Mouse (Mus musculus) heart, embryonic 10.5 days (tissue): ENCODE results near the gene Lrrc10. TPM values are rescaled to one million over a fixed set of nuclear protein-coding genes. Genes with fewer than 3 reads are reported as not detected.
"Not testable (repeated sequence)": the region's sequence is repeated elsewhere in the genome, so short reads cannot be mapped to it uniquely, and the experiment has no call there.

Experiments used
- DNase-seq: peaks from one replicate; pipeline ENCODE4 v3.0.0-alpha.2; 2017; ENCODE audit warnings: low spot score
- H3K27ac ChIP-seq: fragments of 300-500 bp; sonication (generic); 2 replicates; pipeline ENCODE4 v1.5.1; 2016; ENCODE audit warnings: mild to moderate bottlenecking
- H3K27me3 ChIP-seq: fragments of 300-500 bp; sonication (generic); 2 replicates; pipeline ENCODE4 v1.6.1; 2016; ENCODE audit warnings: mild to moderate bottlenecking; ENCODE audit not compliant: poor library complexity, insufficient read depth, severe bottlenecking
- H3K36me3 ChIP-seq: fragments of 300-500 bp; sonication (generic); 2 replicates; pipeline ENCODE4 v1.6.1; 2016; ENCODE audit warnings: mild to moderate bottlenecking, moderate library complexity
- H3K4me1 ChIP-seq: fragments of 300-500 bp; sonication (generic); 2 replicates; pipeline ENCODE4 v1.6.1; 2016; ENCODE audit warnings: mild to moderate bottlenecking
- H3K4me3 ChIP-seq: fragments of 300-500 bp; sonication (generic); 2 replicates; pipeline ENCODE4 v1.5.1; 2016; ENCODE audit warnings: mild to moderate bottlenecking, moderate library complexity
- H3K9me3 ChIP-seq: fragments of 300-500 bp; sonication (generic); 2 replicates; pipeline ENCODE4 v1.6.1; 2016; ENCODE audit warnings: mild to moderate bottlenecking, moderate library complexity
- WGBS: fragments of 180-500 bp; shearing (Covaris S2); methylation state at CpG from one replicate; pipeline ENCODE4 v1.1.7; 2016; 5-methylcytosine and 5-hydroxymethylcytosine counted together
- polyA plus RNA-seq: library from polyadenylated mRNA; unstranded; fragments of >200 nt; fragmentation: Nextera tagmentation; extraction: Ambion mirVana; gene quantifications from 2 replicates; pipeline ENCODE4 v1.2.1, GENCODE M21; 2016

The Lrrc10 gene
- polyA plus RNA-seq, 1 experiment from 2014 or later = 26.7 TPM

DNA sequence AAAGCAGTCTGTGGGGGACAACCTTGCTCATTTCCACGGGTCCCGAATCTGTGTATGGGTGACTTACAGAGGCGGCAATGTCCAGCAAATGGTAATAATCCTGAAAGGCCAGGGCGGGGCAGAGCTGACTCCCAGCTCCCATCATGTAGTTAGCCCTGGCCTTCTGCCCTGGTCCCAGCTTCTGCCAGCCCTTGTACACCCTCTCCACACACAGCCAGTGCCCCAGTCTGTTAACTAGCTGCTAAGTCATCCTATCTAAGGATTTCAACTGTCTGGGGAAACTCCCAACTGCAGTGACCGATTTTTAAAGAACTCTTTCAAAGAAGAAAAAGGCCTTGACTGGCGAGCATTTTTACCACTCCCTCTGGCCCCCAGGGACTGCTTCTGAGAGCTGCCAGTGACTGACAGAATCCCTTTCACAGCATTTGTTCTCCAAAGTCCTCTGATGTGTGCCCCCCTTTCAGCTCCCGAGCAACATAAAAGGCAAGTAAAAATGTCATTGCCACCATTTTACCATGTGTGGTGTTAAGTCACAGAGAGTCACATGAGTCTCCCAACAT is 26.8 kb upstream of the Lrrc10 start:
- Histone ChIP-seq H3K36me3 (no peaks in the 10 kb centered on the region), H3K9me3 (no peaks in the 10 kb centered on the region), H3K4me1 (peaks cover 50% of the 10 kb centered on the region), H3K27me3 (no peaks in the 10 kb centered on the region; the same call in 1 of the 2 replicates), H3K4me3 (no peak overlapping the region), H3K27ac (peak overlapping the region; percentile 37; the same call in 1 of the 2 replicates)
- no peak for DNase-seq
- WGBS = 72% methylated on average over 7 of the region's 7 CpGs

DNA sequence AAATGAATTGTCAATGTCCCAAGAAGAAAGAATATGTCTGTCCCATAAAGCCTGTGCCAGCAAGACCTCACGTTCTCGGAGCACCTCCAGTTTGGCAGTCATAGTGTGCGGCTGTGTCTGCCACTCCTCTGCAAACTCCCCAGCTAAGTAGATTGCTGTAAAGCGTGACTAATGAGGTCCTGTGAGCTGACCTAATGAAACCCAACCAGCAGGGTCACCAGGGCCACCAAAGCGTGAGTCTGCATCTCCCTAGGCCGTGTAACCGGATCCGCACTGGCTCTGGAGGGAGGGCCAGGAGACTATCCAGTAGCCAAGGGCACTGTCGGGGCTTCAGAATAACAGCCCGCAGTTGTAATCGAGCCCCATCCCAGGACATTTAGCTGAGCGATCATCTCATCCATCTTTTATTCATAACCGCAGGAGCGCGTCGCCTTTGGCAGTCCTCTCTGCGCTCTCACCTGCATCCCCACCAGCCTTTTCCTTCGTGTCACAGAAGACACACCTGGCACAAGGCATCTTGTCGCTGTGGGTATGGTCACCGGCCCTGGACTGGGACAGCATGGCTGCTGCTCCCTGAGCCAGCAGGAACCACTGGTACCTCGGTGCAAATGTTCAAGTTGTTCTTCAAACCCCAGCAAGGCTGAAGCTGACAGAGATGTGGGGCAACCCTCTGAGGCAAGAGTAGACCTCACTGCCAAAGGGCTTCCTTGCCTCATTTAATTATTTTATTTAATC is 24.0 kb upstream of the Lrrc10 start:
- H3K27ac ChIP-seq = peak overlapping the region; percentile 39; the same call in 1 of the 2 replicates
- peaks cover 12% of the 10 kb centered on the region for H3K27me3 ChIP-seq
- no peaks in the 10 kb centered on the region for H3K9me3 ChIP-seq
- H3K4me1 ChIP-seq = peaks cover 45% of the 10 kb centered on the region
- no peaks in the 10 kb centered on the region for H3K36me3 ChIP-seq
- WGBS = 32% methylated on average over 21 of the region's 21 CpGs
- 0 out of 2 replicates have a peak overlapping the region, but pooled peaks have one; percentile 10 for H3K4me3 ChIP-seq
- DNase-seq = no peak

DNA sequence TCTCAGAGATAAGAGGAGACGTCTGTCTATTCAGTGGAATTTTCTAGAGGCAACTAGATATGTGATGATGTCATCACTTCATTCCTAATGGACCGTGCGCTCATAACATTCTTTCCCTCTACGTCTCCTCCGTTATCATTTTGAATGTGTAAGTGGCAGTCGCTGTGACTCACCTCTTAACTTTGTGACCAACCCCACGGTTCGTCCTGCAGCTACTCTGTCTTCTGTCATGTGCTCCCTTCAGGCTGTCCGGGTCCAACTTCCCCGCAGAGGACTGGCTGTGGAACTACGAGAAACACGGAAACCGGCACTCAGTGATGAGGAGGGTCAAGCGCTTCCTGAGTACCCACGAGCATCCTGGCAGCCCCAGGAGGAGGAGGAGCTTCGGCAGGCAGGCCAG is 21.4 kb upstream of the Lrrc10 start:
- peaks cover 21% of the 10 kb centered on the region for H3K27me3 ChIP-seq
- peak overlapping the region; percentile 51 for H3K4me3 ChIP-seq
- no peak for DNase-seq
- 12% methylated on average over 16 of the region's 16 CpGs for WGBS
- peaks cover 39% of the 10 kb centered on the region for H3K4me1 ChIP-seq
- no peaks in the 10 kb centered on the region for H3K36me3 ChIP-seq
- peak overlapping the region; percentile 86 for H3K27ac ChIP-seq
- H3K9me3 ChIP-seq = no peaks in the 10 kb centered on the region

DNA sequence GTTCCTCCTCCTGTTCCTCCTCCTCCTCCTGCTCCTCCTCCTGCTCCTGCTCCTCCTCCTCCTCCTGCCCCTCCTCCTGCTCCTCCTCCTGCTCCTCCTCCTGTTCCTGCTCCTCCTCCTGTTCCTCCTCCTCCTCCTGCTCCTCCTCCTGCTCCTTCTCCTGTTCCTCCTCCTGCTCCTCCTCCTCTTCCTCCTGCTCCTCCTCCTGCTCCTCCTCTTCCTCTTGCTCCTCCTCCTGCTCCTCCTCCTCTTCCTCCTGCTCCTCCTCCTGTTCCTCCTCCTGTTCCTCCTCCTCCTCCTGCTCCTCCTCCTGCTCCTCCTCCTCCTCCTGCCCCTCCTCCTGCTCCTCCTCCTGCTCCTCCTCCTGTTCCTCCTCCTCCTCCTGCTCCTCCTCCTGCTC is 19.4 kb upstream of the Lrrc10 start:
- not testable (repeated sequence) for H3K27ac ChIP-seq, H3K9me3 ChIP-seq, DNase-seq, H3K36me3 ChIP-seq, H3K4me3 ChIP-seq
- Histone ChIP-seq H3K4me1 (peaks cover 35% of the 10 kb centered on the region), H3K27me3 (peaks cover 21% of the 10 kb centered on the region)

DNA sequence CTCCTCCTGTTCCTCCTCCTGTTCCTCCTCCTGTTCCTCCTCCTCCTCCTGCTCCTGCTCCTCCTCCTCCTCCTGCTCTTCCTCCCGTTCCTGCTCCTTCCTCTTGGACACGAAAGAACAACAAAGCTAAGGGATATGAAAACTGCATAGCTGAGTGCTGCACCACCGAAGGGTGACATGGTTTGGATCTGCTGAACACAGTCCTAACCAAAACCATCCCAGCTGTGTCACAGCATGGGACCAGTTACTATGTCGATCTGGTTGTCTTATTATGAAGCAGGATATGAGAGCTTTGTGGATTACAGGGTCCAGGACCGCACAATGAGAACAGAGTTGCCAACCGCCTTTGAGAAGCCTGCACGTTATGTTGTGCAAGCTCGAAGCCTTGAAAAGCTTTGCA is 19.0 kb upstream of the Lrrc10 start:
- no peak for DNase-seq
- Histone ChIP-seq H3K4me1 (peaks cover 31% of the 10 kb centered on the region), H3K4me3 (no peak overlapping the region), H3K36me3 (no peaks in the 10 kb centered on the region), H3K27ac (no peak overlapping the region), H3K9me3 (no peaks in the 10 kb centered on the region), H3K27me3 (peaks cover 21% of the 10 kb centered on the region)
- 81% methylated on average over 8 of the region's 8 CpGs for whole genome bisulfite sequencing

DNA sequence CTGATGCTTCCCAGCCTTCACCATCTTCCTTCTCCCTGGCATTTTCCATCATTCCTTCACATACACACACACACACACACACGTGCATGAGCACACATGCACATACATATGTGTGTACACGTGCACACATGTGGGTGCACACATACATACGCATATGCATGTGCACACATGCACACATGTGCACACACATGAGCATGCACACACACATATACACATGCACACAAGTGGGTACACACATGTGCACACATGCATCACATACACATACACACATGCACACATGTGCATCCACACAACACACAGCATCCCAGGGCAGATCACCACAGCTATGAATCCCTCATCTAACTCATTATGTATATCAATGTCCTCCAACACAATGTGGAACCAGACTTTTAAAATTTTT is 14.0 kb upstream of the Lrrc10 start:
- Histone ChIP-seq H3K36me3 (no peaks in the 10 kb centered on the region), H3K4me1 (0 out of 2 replicates have a peak, but pooled peaks cover 4% of the 10 kb centered on the region), H3K27me3 (peaks cover 9% of the 10 kb centered on the region; the same call in 1 of the 2 replicates), H3K27ac (no peak overlapping the region), H3K9me3 (no peaks in the 10 kb centered on the region), H3K4me3 (no peak overlapping the region)
- no peak for DNase-seq
- 89% methylated on average over 3 of the region's 3 CpGs for WGBS

DNA sequence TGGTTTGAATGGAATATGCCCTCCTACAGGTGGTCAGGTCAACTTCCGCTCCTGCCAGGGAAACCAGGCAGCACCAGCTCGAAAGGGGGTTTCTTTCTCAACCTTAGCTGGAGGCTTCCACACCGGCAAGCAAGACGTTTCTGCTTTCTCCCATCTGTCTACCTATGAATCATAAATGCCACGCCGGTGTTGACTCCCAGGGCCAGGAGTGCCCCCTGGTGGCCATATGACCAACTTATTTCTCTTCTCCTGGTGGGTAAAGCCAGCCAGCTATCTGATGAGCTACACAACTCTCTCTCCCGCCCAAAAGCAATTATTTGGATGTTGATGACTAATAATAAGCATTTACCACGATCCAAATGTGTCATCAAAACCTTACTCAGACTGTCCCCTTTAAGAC is 11.4 kb upstream of the Lrrc10 start:
- H3K9me3 ChIP-seq = no peaks in the 10 kb centered on the region
- peak; percentile 89 for DNase-seq

DNA sequence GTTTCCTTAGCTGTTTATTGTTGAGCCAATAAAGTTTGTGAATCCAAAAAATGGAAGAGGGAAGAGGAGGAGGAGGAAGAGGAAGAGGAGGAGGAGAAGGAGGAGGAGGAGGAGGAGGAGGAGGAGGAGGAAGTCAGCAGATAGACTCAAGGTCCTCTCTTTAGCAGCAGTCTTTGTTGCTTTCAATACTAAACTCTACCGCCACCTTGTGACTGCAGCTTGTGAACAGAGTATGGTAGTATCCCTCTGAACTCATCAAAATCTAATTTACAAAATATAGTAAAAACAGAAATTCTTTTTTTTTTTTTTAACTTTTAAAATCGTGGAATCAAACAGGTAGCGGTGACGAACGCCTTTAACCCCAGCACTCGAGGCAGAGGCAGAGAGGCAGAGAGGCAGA is 4.8 kb upstream of the Lrrc10 start:
- no peak overlapping the region for H3K27ac ChIP-seq
- peaks cover 36% of the 10 kb centered on the region for H3K4me1 ChIP-seq
- WGBS = 71% methylated on average over 6 of the region's 6 CpGs
- no peaks in the 10 kb centered on the region for H3K27me3 ChIP-seq
- no peak for DNase-seq
- H3K9me3 ChIP-seq = no peaks in the 10 kb centered on the region
- no peaks in the 10 kb centered on the region for H3K36me3 ChIP-seq
- H3K4me3 ChIP-seq = no peak overlapping the region

More for the DNA sequence above, 11.4 kb upstream of the Lrrc10 start:
- no peaks in the 10 kb centered on the region for H3K27me3 ChIP-seq
- no peaks in the 10 kb centered on the region for H3K36me3 ChIP-seq
- no peak overlapping the region for H3K4me3 ChIP-seq
- 0 out of 2 replicates have a peak, but pooled peaks cover 4% of the 10 kb centered on the region for H3K4me1 ChIP-seq
- H3K27ac ChIP-seq = no peak overlapping the region
- 25% methylated on average over 8 of the region's 8 CpGs for WGBS

DNA sequence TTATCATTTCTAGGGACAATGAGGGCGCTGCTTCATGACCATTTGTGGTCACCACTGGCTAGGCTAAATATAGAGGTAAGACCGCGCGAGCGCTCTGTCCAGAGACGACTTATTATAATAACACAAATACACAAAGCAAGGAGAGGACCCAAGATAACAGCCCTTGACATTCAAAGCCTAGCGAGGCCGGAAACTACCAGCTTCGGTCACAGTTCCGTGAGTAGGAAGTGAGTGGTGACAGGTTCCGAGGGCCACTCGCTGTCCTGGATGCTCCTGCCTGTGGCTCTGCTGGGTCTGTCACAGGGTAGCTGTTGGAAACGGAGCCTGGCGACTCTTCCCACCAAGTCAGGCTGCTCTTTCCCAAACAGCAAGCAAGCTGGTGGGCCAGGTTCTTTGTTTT is 2.8 kb upstream of the Lrrc10 start:
- Histone ChIP-seq H3K36me3 (no peaks in the 10 kb centered on the region), H3K27me3 (no peaks in the 10 kb centered on the region), H3K9me3 (no peaks in the 10 kb centered on the region), H3K4me3 (peak overlapping the region; percentile 29; the same call in 1 of the 2 replicates), H3K4me1 (peaks cover 45% of the 10 kb centered on the region), H3K27ac (peak overlapping the region; percentile 88)
- peak; percentile 94 for DNase-seq
- WGBS = 24% methylated on average over 14 of the region's 14 CpGs

DNA sequence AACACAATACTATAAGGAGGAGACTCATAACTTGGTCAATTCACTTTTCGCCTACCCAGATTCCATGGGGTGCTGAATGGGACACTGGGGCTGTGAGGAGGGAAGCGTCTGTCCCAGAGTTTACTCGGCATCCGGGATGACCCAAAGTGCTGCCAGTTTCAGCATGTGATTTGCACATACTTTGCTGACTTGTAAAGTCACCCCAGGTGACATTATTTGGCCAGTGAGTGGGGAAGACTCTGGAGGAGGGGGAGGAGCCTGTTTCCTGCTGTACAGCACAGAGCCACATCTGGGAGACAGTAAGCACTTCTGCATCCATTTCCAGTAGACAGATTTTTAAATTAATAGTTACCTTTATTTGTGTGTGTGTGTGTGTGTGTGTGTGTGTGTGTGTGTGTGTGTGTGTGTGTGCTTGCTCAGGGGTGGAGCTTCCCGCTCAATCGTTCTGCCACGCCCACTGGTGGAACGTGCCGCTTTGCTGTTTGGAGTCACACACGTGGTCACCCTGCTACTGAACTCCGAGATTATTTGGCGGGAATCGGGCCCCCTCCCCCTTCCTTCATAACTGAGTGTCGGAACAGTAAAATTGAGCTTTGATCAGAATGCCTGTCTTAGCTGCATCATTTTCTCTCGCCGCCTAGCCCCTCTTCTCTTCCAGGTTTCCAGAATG is 1.5 kb upstream of the Lrrc10 start:
- DNase-seq = peak; percentile 86
- 0 out of 2 replicates have a peak overlapping the region, but pooled peaks have one; percentile 18 for H3K4me3 ChIP-seq
- WGBS = 25% methylated on average over 16 of the region's 16 CpGs

DNA sequence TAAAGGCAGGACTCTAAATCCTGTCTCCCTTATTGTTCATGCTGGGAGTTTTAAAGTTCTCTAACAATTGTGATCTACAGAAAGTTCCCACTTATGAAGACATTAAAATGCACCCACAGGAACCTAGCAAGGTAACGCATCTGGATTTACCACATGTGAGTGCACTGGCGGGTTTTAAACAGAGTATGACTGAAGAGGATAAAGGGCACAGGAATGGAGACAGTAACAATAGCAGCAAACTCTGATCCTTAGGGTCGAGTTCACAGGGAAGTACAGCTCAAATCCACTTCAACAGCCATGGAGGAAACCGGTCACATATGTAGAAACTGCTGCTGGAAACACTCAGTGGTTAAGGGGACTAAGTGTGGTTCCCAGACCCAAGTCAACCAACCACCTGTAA is 4.1 kb downstream of the Lrrc10 start:
- Histone ChIP-seq H3K4me1 (peaks cover 26% of the 10 kb centered on the region), H3K9me3 (no peaks in the 10 kb centered on the region), H3K4me3 (peak overlapping the region; percentile 68; the same call in 1 of the 2 replicates), H3K36me3 (peaks cover 63% of the 10 kb centered on the region), H3K27ac (no peak overlapping the region), H3K27me3 (no peaks in the 10 kb centered on the region)
- 74% methylated on average over 4 of the region's 4 CpGs for WGBS
- no peak for DNase-seq

More for the DNA sequence above, 1.5 kb upstream of the Lrrc10 start:
- H3K9me3 ChIP-seq, H3K27me3 ChIP-seq, H3K36me3 ChIP-seq: not testable (repeated sequence)
- Histone ChIP-seq H3K27ac (peak overlapping the region; percentile 76), H3K4me1 (peaks cover 46% of the 10 kb centered on the region)

DNA sequence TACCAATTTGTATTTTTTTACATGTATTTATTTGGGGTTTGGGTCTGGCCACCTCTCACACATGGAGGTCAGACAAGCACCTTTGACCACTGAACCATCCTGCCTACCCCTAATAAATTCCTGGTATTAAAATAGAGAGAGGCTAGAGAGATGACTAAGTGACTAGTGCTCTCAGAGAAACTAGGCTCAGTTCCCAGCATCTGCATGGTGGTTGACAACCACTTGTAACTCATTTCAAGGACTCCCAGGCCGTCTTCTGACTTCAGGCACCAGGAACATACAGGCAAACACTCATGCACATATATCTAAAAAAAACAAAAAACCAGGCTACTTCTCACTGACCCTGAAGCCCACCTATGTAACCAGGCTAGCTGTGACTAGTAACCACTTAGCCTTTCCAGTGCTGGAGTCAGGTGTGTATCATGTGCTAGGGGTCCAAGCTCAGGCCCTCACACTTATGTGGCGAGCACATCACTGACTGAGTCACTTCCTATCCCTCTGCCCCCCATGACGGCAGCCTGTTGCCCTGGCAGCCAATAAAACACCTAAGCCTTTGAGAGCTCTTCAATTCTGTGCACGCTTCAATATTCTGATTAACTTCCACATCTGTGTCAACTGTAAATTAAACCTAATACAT is 4.9 kb downstream of the Lrrc10 start:
- Histone ChIP-seq H3K4me1 (peaks cover 19% of the 10 kb centered on the region), H3K36me3 (peaks cover 71% of the 10 kb centered on the region), H3K9me3 (no peaks in the 10 kb centered on the region), H3K27ac (no peak overlapping the region), H3K27me3 (no peaks in the 10 kb centered on the region), H3K4me3 (no peak overlapping the region)
- DNase-seq = no peak
- 63% methylated on average over 4 of the region's 4 CpGs for WGBS

DNA sequence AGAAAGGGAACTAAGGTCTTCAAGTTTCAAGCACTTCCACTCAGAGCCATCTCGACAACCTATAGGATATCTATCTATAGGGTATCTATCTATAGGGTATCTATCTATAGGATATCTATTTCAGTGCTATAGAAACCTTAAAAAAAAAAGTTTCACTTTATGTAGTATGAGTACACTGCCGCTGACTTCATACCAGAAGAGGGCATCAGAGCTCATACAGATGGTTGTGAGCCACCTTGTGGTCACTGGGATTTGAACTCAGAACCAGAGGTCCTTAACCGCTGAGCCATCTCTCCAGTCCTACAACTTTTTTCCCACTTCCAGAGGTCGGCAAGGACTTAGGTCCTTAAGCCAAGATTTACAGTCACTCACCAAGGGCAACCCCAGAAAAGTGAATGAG is 10.5 kb downstream of the Lrrc10 start:
- peaks cover 100% of the 10 kb centered on the region for H3K36me3 ChIP-seq
- H3K9me3 ChIP-seq = no peaks in the 10 kb centered on the region
- H3K27me3 ChIP-seq = no peaks in the 10 kb centered on the region
- no peak overlapping the region for H3K27ac ChIP-seq
- H3K4me1 ChIP-seq = no peaks in the 10 kb centered on the region
- no peak for DNase-seq
- WGBS = 92% methylated on average over 4 of the region's 4 CpGs
- no peak overlapping the region for H3K4me3 ChIP-seq
